Comparison of ENCODE assay signal across 8 mouse cellular contexts in the genomic region with DNA sequence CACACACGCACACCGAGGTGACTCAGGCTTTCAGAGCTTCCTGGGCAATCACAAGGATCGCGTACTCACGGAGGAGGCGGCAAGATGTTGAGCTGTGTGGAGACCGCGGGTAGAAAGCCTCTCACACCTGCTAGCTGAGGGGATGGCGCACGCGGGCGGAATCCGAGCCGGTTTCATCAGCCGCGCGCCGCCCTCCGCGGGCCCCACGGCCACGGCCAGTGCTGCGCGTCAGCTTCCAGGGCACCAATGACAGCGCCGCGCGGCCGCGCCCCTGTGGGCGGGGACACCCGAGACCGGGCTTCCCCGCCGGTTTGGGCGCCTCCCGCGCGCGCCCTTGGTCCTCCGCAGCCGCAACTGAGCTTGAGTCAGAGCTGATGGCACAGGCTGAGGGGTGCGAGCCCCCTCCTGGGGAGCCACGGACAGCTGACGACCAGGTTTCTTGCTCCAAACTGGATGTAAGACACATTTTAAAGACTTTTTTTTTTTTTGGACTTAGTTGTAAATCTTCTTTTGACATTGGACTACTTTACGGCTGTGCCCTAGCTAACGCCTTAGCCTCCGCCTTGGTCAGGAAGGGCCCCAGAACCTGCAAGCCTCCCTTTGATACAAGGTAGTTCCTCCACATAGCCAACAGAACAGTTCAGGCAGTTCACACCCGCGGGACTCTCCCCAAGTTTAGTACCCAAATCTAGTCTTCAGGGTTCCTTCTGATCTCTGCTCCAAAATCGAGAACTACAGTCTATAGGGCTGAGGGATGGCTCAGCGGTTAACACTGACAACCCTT. TPM values are rescaled to one million over a fixed set of nuclear protein-coding genes. Genes with fewer than 3 reads are reported as not detected.
A peak's percentile ranks its signal among the peaks of the same experiment; 100 is the strongest.
DNase-seq lines count a peak whose midpoint lies in the region; ATAC-seq and TF ChIP-seq lines count a peak whose summit lies in the region.

TSS of gene Slc7a1 (minus strand) at position 245 of the 784 bp plus-strand sequence.

- ATAC-seq in heart, embryonic 14.5 days (ENCODE audit: insufficient number of reproducible peaks, insufficient read depth, low FRiP score, low read depth): peak; percentile 91
- peak; percentile 96 for ATAC-seq in liver, embryonic 14.5 days (ENCODE audit: insufficient read depth)
- ATAC-seq in neural tube, embryonic 11.5 days (ENCODE audit: insufficient read depth, low FRiP score, low TSS enrichment): peak; percentile 91
- peak; percentile 96 for ATAC-seq in stomach, postnatal 0 days (ENCODE audit: low FRiP score, low TSS enrichment)

- H3K9me3 ChIP-seq in heart, embryonic 14.5 days (ENCODE audit: control insufficient read depth, low read length): no peaks in the 10 kb centered on the region
- peaks cover 3% of the 10 kb centered on the region; the same call in 1 of the 2 replicates for H3K9me3 ChIP-seq in liver, embryonic 14.5 days (ENCODE audit: control insufficient read depth, low read length)
- no peaks in the 10 kb centered on the region for H3K9me3 ChIP-seq in neural tube, embryonic 11.5 days (ENCODE audit: control insufficient read depth, low read length)
- no peaks in the 10 kb centered on the region for H3K9me3 ChIP-seq in stomach, postnatal 0 days (ENCODE audit: control insufficient read depth, low read length)

- no peaks in the 10 kb centered on the region for H3K27me3 ChIP-seq in heart, embryonic 14.5 days (ENCODE audit: control insufficient read depth, insufficient read depth, low read length)
- no peaks in the 10 kb centered on the region for H3K27me3 ChIP-seq in liver, embryonic 14.5 days (ENCODE audit: control insufficient read depth, insufficient read depth, low read length)
- no peaks in the 10 kb centered on the region for H3K27me3 ChIP-seq in neural tube, embryonic 11.5 days (ENCODE audit: control insufficient read depth, insufficient read depth, low read length)
- H3K27me3 ChIP-seq in stomach, postnatal 0 days (ENCODE audit: control insufficient read depth, insufficient read depth, low read length): no peaks in the 10 kb centered on the region

- H3K4me2 ChIP-seq in heart, embryonic 14.5 days (ENCODE audit: low read length): peak within 1 kb of the TSS; percentile 97
- H3K4me2 ChIP-seq in liver, embryonic 14.5 days (ENCODE audit: low read depth): peak within 1 kb of the TSS; percentile 80
- H3K4me2 ChIP-seq in neural tube, embryonic 11.5 days (ENCODE audit: low read depth): peak within 1 kb of the TSS; percentile 100
- H3K4me2 ChIP-seq in stomach, postnatal 0 days (replicated peaks; ENCODE audit: low read depth): peak within 1 kb of the TSS; percentile 94

- WGBS in heart, embryonic 14.5 days: 3% methylated on average over 37 of the region's 52 CpGs
- WGBS in liver, embryonic 14.5 days (ENCODE audit: insufficient replicate concordance): 1% methylated on average over 52 of the region's 52 CpGs
- 3% methylated on average over 50 of the region's 52 CpGs for WGBS in neural tube, embryonic 11.5 days
- WGBS in stomach, postnatal 0 days: 2% methylated on average over 41 of the region's 52 CpGs

- DNase-seq in CD4-positive, CD25-positive, alpha-beta regulatory T cell, adult 2 months (ENCODE audit: low read depth, low spot score): peak; percentile 96
- DNase-seq in fibroblast of lung, adult 2 months (ENCODE audit: low read depth): peak; percentile 67
- DNase-seq in kidney, postnatal 25 days: peak; percentile 88 to 95
- DNase-seq in liver, embryonic 14.5 days (ENCODE audit: low read depth in 3 of 3, low spot score in 3 of 3): peak; percentile 74 to 81 (median 77)
- peak; percentile 88 for DNase-seq in neural tube, embryonic 11.5 days (ENCODE audit: low spot score)
- DNase-seq in stomach, postnatal 0 days (ENCODE audit: low spot score): peak; percentile 94

- H3K36me3 ChIP-seq in heart, embryonic 14.5 days (ENCODE audit: control insufficient read depth, insufficient read depth, low read length): peaks cover 4% of the 10 kb centered on the region; the same call in 1 of the 2 replicates
- peaks cover 3% of the 10 kb centered on the region; the same call in 1 of the 2 replicates for H3K36me3 ChIP-seq in liver, embryonic 14.5 days (replicated peaks; ENCODE audit: control insufficient read depth, insufficient read depth, low read depth)
- no peaks in the 10 kb centered on the region for H3K36me3 ChIP-seq in neural tube, embryonic 11.5 days (ENCODE audit: control insufficient read depth, insufficient read depth, low read length)
- no peaks in the 10 kb centered on the region for H3K36me3 ChIP-seq in stomach, postnatal 0 days (ENCODE audit: control insufficient read depth, insufficient read depth, low read length)

- H3K9ac ChIP-seq in heart, embryonic 14.5 days (ENCODE audit: low read length): peak within 1 kb of the TSS; percentile 87
- H3K9ac ChIP-seq in liver, embryonic 14.5 days (replicated peaks): peak within 1 kb of the TSS; percentile 90
- peak within 1 kb of the TSS; percentile 87 for H3K9ac ChIP-seq in neural tube, embryonic 11.5 days (ENCODE audit: low read length)
- H3K9ac ChIP-seq in stomach, postnatal 0 days (ENCODE audit: low read length): peak within 1 kb of the TSS; percentile 87

- TF ChIP-seq EP300 in liver, embryonic 14.5 days (IDR thresholded peaks at IDR 0.05; ENCODE audit: low read depth): peak; percentile 36
- no peak for TF ChIP-seq EP300 in stomach, postnatal 0 days (optimal IDR thresholded peaks at IDR 0.05)

- TF ChIP-seq CTCF in liver, embryonic 14.5 days (IDR thresholded peaks at IDR 0.05; ENCODE audit: low read depth): no peak
- TF ChIP-seq CTCF in stomach, postnatal 0 days (IDR thresholded peaks at IDR 0.05; ENCODE audit: low read depth): 0 out of 2 replicates have a peak, but pooled peaks have one; percentile 3

- peak within 1 kb of the TSS; percentile 80 for H3K4me3 ChIP-seq in brown adipose tissue, adult 24 weeks (ENCODE audit: insufficient read depth, low read depth, low read length)
- peak within 1 kb of the TSS; percentile 86 for H3K4me3 ChIP-seq in heart, embryonic 14.5 days (ENCODE audit: control insufficient read depth in 1 of 2, insufficient read depth in 1 of 2, low read depth in 1 of 2, low read length in 2 of 2)
- peak within 1 kb of the TSS; percentile 88 to 95 for H3K4me3 ChIP-seq in liver, embryonic 14.5 days (ENCODE audit: insufficient read depth in 1 of 2, low read depth in 2 of 2, low read length in 2 of 2)
- H3K4me3 ChIP-seq in neural tube, embryonic 11.5 days (ENCODE audit: low read depth, low read length): peak within 1 kb of the TSS; percentile 82
- peak within 1 kb of the TSS; percentile 73 for H3K4me3 ChIP-seq in stomach, postnatal 0 days (ENCODE audit: low read depth, low read length)

- peak within 1 kb of the TSS; percentile 43; the same call in 1 of the 2 replicates for H3K27ac ChIP-seq in brown adipose tissue, adult 24 weeks (replicated peaks; ENCODE audit: low read depth, low read length)
- peak within 1 kb of the TSS; percentile 67 to 72; a peak in 3 of 4 replicates for H3K27ac ChIP-seq in heart, embryonic 14.5 days (replicated peaks in 1 of 2; ENCODE audit: control insufficient read depth in 1 of 2, insufficient read depth in 1 of 2, low read depth in 2 of 2, low read length in 2 of 2)
- H3K27ac ChIP-seq in liver, embryonic 14.5 days: peak within 1 kb of the TSS; percentile 76
- 0 out of 2 replicates have a peak within 1 kb of the TSS, but pooled peaks have one; percentile 27 for H3K27ac ChIP-seq in neural tube, embryonic 11.5 days (ENCODE audit: low read depth, low read length)
- H3K27ac ChIP-seq in stomach, postnatal 0 days (replicated peaks): peak within 1 kb of the TSS; percentile 92

- H3K4me1 ChIP-seq in brown adipose tissue, adult 24 weeks (ENCODE audit: control insufficient read depth, insufficient read depth, insufficient read length, low read length): no peaks in the 10 kb centered on the region
- H3K4me1 ChIP-seq in heart, embryonic 14.5 days (ENCODE audit: control insufficient read depth in 2 of 2, insufficient read depth in 2 of 2, low read length in 2 of 2): peaks cover 2 to 13% of the 10 kb centered on the region in 2 experiments; a peak in 3 of 4 replicates
- H3K4me1 ChIP-seq in liver, embryonic 14.5 days (replicated peaks; ENCODE audit: control insufficient read depth in 2 of 2, insufficient read depth in 2 of 2, low read length in 1 of 2): peaks cover 11 to 12% of the 10 kb centered on the region in 2 experiments
- H3K4me1 ChIP-seq in neural tube, embryonic 11.5 days (ENCODE audit: control insufficient read depth, insufficient read depth, low read length): peaks cover 5% of the 10 kb centered on the region; the same call in 1 of the 2 replicates
- 0 out of 2 replicates have a peak, but pooled peaks cover 2% of the 10 kb centered on the region for H3K4me1 ChIP-seq in stomach, postnatal 0 days (replicated peaks; ENCODE audit: control insufficient read depth, insufficient read depth)

RNA-seq across cellular contexts. Expression of gene Slc7a1, which starts in this region (rescaled TPM):
- polyA plus RNA-seq in brown adipose tissue, adult 24 weeks (2012; ENCODE audit: insufficient read depth, insufficient read length, missing spikeins): 0.83 and 0.95 TPM in 2 replicates
- 22.5 and 23.0 TPM in 2 replicates for polyA plus RNA-seq in heart, embryonic 14.5 days (2014; fragmentation: Nextera tagmentation; extraction: Ambion mirVana)
- polyA plus RNA-seq in liver, embryonic 14.5 days (2012; rRNA removed): 4.7 and 4.8 TPM in 2 replicates
- 17.7 and 20.3 TPM in 2 replicates for polyA plus RNA-seq in liver, embryonic 14.5 days (2014; fragmentation: Nextera tagmentation; extraction: Ambion mirVana)
- 27.1 and 28.5 TPM in 2 replicates for polyA plus RNA-seq in neural tube, embryonic 11.5 days (2014; fragmentation: Nextera tagmentation; extraction: Ambion mirVana)
- polyA plus RNA-seq in stomach, postnatal 0 days (2015; fragmentation: Nextera tagmentation; extraction: Ambion mirVana): 17.8 and 20.9 TPM in 2 replicates

Comparison
In these comparisons a context has a peak if more than half of its experiments do, and no peak if none do; other contexts are left out.
1. Peak in every context shown above with its lines: DNase-seq, ATAC-seq, H3K4me3 ChIP-seq and H3K27ac ChIP-seq.
2. H3K27ac ChIP-seq: peak in every context shown above with its lines; median percentile 92 in stomach, postnatal 0 days; 76 in liver, embryonic 14.5 days; 70 in heart, embryonic 14.5 days; 43 in brown adipose tissue, adult 24 weeks; 27 in neural tube, embryonic 11.5 days.